Mouse (Mus musculus): Measurements from ENCODE around the gene Insr.
"Not testable (repeated sequence)": the region's sequence is repeated elsewhere in the genome, so short reads cannot be mapped to it uniquely, and the experiment has no call there.

The Insr gene

GRCm38 (mm10) chr8:3278934-3279720 is at the start of gene Insr:
TSS of gene Insr (minus strand) at chr8:3279617.
- DNase-seq (ENCODE audit: low spot score in 2 of 2), result peak; percentile 93

- DNase-seq (ENCODE audit: low spot score in 2 of 2), result no peak
Observed at GRCm38 (mm10) chr8:3327538-3328245, 48.3 kb upstream of the Insr start.

GRCm38 (mm10) chr8:3327056-3327455 is 47.6 kb upstream of the Insr start:
- no peak for DNase-seq (ENCODE audit: low spot score in 2 of 2)

- no peak for DNase-seq (ENCODE audit: low spot score in 2 of 2)
Observed at GRCm38 (mm10) chr8:3324253-3324652, 44.8 kb upstream of the Insr start.

GRCm38 (mm10) chr8:3319267-3319666 is 39.9 kb upstream of the Insr start:
- not testable (repeated sequence) for DNase-seq (ENCODE audit: low spot score in 2 of 2)

- DNase-seq (ENCODE audit: low spot score in 2 of 2), result no peak
Observed at GRCm38 (mm10) chr8:3316585-3316984, 37.2 kb upstream of the Insr start.

- no peak for DNase-seq (ENCODE audit: low spot score in 2 of 2)
Observed at GRCm38 (mm10) chr8:3314345-3314744, 34.9 kb upstream of the Insr start.

- peak in 1 of 2 experiments; percentile 38 for DNase-seq (ENCODE audit: low spot score in 2 of 2)
Observed at GRCm38 (mm10) chr8:3313843-3314242, 34.4 kb upstream of the Insr start.

- not testable (repeated sequence) for DNase-seq (ENCODE audit: low spot score in 2 of 2)
Observed at GRCm38 (mm10) chr8:3313417-3313816, 34.0 kb upstream of the Insr start.

GRCm38 (mm10) chr8:3311482-3311881 is 32.1 kb upstream of the Insr start:
- no peak for DNase-seq (ENCODE audit: low spot score in 2 of 2)

GRCm38 (mm10) chr8:3309636-3310035 is 30.2 kb upstream of the Insr start:
- no peak for DNase-seq (ENCODE audit: low spot score in 2 of 2)

- DNase-seq (ENCODE audit: low spot score in 2 of 2), result peak in 1 of 2 experiments; percentile 19
Observed at GRCm38 (mm10) chr8:3308205-3308800, 28.9 kb upstream of the Insr start.

GRCm38 (mm10) chr8:3302131-3302530 is 22.7 kb upstream of the Insr start:
- no peak for DNase-seq (ENCODE audit: low spot score in 2 of 2)

- no peak for DNase-seq (ENCODE audit: low spot score in 2 of 2)
Observed at GRCm38 (mm10) chr8:3299322-3299721, 19.9 kb upstream of the Insr start.

- DNase-seq (ENCODE audit: low spot score in 2 of 2), result no peak
Observed at GRCm38 (mm10) chr8:3285824-3286223, 6.4 kb upstream of the Insr start.

- no peak for DNase-seq (ENCODE audit: low spot score in 2 of 2)
Observed at GRCm38 (mm10) chr8:3284656-3285055, 5.2 kb upstream of the Insr start.

GRCm38 (mm10) chr8:3281296-3281695 is 1.9 kb upstream of the Insr start:
- DNase-seq (ENCODE audit: low spot score in 2 of 2), result no peak

GRCm38 (mm10) chr8:3280266-3280910 is 971 bp upstream of the Insr start:
- peak; percentile 24 to 43 for DNase-seq (ENCODE audit: low spot score in 2 of 2)

- no peak for DNase-seq (ENCODE audit: low spot score in 2 of 2)
Observed at GRCm38 (mm10) chr8:3279721-3280077, 282 bp upstream of the Insr start.

GRCm38 (mm10) chr8:3278181-3278820 is 1.1 kb downstream of the Insr start:
- DNase-seq (ENCODE audit: low spot score in 2 of 2), result no peak

- no peak for DNase-seq (ENCODE audit: low spot score in 2 of 2)
Observed at GRCm38 (mm10) chr8:3277266-3277665, 2.2 kb downstream of the Insr start.

- no peak for DNase-seq (ENCODE audit: low spot score in 2 of 2)
Observed at GRCm38 (mm10) chr8:3276009-3276408, 3.4 kb downstream of the Insr start.
